Mouse (Mus musculus): Measurements from ENCODE around the gene Stat6. TPM values are rescaled to one million over a fixed set of nuclear protein-coding genes. Genes with fewer than 3 reads are reported as not detected.
A peak's percentile ranks its signal among the peaks of the same experiment; 100 is the strongest.

Stat6 gene
- 10.4 and 11.5 TPM in 2 replicates for polyA plus RNA-seq (2016; fragmentation: Nextera tagmentation; extraction: Ambion mirVana)

GRCm38 (mm10) chr10:127642772-127643552 is at the start of gene Stat6:
Gene Stat6 (plus strand): TSS chr10:127642986.
- peaks cover 33% of the 10 kb centered on the region for H3K27me3 ChIP-seq (replicated peaks; ENCODE audit: low read depth, poor library complexity, severe bottlenecking)
- no peaks in the 10 kb centered on the region for H3K9me3 ChIP-seq
- H3K4me1 ChIP-seq, result peaks cover 29% of the 10 kb centered on the region
- DNase-seq (ENCODE audit: low spot score), result peak; percentile 69
- H3K36me3 ChIP-seq (replicated peaks), result no peaks in the 10 kb centered on the region
- H3K27ac ChIP-seq (replicated peaks), result peak within 1 kb of the TSS; percentile 86
- 3% methylated on average over 37 of the region's 37 CpGs for WGBS
- peak within 1 kb of the TSS; percentile 56 for H3K4me3 ChIP-seq

DNA sequence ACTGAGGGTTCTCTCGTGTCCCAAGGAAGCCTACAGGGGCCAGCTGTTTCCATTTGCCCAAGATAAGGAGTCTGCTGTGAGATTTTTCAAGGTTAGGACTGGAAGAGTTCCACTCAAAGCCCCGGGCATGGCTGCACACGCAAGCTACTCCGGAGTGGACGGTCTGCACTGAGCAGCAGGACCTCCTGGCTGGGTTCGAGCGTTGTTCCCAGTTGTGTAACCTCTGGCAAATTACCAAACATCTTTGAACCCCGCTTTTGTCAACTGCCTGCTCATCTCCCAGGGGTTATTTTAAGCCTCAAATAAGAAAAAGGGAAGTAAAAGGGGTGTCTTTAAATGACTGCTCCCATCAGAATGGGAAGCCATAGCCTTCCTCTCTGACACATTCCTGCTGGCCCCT is 48.4 kb upstream of the Stat6 start:
- Histone ChIP-seq H3K36me3 (replicated peaks) (peaks cover 94% of the 10 kb centered on the region), H3K4me1 (peaks cover 47% of the 10 kb centered on the region), H3K27ac (replicated peaks) (no peak overlapping the region), H3K4me3 (no peak overlapping the region), H3K27me3 (replicated peaks; ENCODE audit: low read depth, poor library complexity, severe bottlenecking) (no peaks in the 10 kb centered on the region), H3K9me3 (no peaks in the 10 kb centered on the region)
- DNase-seq (ENCODE audit: low spot score), result no peak
- WGBS, result 93% methylated on average over 8 of the region's 8 CpGs

DNA sequence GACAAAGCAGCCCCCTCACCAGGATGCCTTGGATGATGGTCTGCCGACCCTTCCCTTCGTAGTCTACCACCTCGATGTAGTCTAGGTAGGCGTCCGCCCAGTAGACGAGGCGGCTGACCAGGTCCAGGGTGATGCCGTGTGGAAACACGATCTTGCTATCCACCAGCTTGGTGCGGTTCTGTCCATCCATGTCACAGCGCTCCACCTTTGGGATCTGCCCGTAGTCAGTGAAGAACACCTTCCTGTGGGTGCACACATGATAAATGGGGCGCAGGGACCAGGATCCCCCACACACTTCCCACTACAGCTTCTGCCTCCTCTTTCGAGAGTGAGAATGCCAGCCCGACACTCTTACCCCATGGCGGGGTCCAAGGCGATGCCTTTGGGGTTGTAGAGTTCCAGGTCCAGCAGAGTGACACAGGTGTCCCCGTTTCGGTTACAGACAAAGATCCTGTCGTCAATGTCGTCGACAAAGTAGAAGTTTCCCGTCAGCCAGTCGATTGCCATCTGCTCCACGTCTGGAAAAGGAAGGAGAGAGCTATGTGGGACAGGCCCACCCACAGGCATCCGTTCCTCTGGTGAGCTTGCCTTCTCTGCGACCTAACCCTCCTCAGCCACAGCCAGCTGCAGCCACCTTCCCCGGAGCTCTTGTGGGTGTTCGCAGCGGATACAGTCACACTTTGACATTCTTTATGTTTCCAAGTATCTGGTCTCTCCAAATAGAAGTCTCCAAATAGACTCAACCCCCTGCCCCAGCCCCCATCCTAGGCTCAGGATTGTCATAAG is 47.7 kb upstream of the Stat6 start:
- 91% methylated on average over 30 of the region's 30 CpGs for WGBS
- H3K27ac ChIP-seq (replicated peaks), result no peak overlapping the region
- no peak for DNase-seq (ENCODE audit: low spot score)
- H3K36me3 ChIP-seq (replicated peaks), result peaks cover 94% of the 10 kb centered on the region
- no peaks in the 10 kb centered on the region for H3K27me3 ChIP-seq (replicated peaks; ENCODE audit: low read depth, poor library complexity, severe bottlenecking)
- no peak overlapping the region for H3K4me3 ChIP-seq
- H3K4me1 ChIP-seq, result peaks cover 54% of the 10 kb centered on the region
- no peaks in the 10 kb centered on the region for H3K9me3 ChIP-seq

- H3K4me3 ChIP-seq, result no peak overlapping the region
- peaks cover 62% of the 10 kb centered on the region for H3K4me1 ChIP-seq
- H3K9me3 ChIP-seq, result no peaks in the 10 kb centered on the region
- 75% methylated on average over 7 of the region's 7 CpGs for WGBS
- no peaks in the 10 kb centered on the region for H3K27me3 ChIP-seq (replicated peaks; ENCODE audit: low read depth, poor library complexity, severe bottlenecking)
- H3K27ac ChIP-seq (replicated peaks), result 0 out of 2 replicates have a peak overlapping the region, but pooled peaks have one; percentile 26
- no peak for DNase-seq (ENCODE audit: low spot score)
- H3K36me3 ChIP-seq (replicated peaks), result peaks cover 94% of the 10 kb centered on the region
Observed at GRCm38 (mm10) chr10:127596321-127596941, 46.4 kb upstream of the Stat6 start.

GRCm38 (mm10) chr10:127597311-127597901 is 45.4 kb upstream of the Stat6 start:
- Histone ChIP-seq H3K36me3 (replicated peaks) (peaks cover 94% of the 10 kb centered on the region), H3K27ac (replicated peaks) (peak overlapping the region; percentile 72)
- DNase-seq (ENCODE audit: low spot score), result peak; percentile 46

DNA sequence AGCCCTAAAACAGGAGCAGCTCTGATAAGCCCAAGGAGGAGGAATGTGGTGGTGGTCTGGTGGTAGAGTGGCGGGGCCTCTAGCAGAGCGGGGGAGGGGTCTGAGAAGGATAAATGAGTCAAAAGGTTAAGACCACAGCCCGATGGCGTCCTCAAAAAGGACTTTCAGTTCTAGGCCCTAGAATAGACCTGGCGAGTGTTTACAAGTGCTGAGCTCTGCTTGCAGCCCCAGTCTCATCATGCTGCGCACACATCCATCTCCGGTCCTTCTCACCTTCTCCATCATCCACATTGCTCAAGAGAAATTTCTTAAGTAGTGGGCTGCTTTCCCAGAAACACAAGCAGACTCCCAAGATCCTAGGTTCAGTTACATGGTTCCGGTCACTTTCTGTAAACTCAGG is 44.2 kb upstream of the Stat6 start:
- DNase-seq (ENCODE audit: low spot score), result peak; percentile 31
- Histone ChIP-seq H3K4me1 (peaks cover 61% of the 10 kb centered on the region), H3K9me3 (no peaks in the 10 kb centered on the region), H3K4me3 (no peak overlapping the region), H3K27ac (replicated peaks) (peak overlapping the region; percentile 72), H3K27me3 (replicated peaks; ENCODE audit: low read depth, poor library complexity, severe bottlenecking) (no peaks in the 10 kb centered on the region), H3K36me3 (replicated peaks) (peaks cover 94% of the 10 kb centered on the region)
- WGBS, result 50% methylated on average over 8 of the region's 8 CpGs

More at GRCm38 (mm10) chr10:127597311-127597901, 45.4 kb upstream of the Stat6 start:
- no peaks in the 10 kb centered on the region for H3K9me3 ChIP-seq
- 69% methylated on average over 5 of the region's 5 CpGs for WGBS
- no peak overlapping the region for H3K4me3 ChIP-seq
- no peaks in the 10 kb centered on the region for H3K27me3 ChIP-seq (replicated peaks; ENCODE audit: low read depth, poor library complexity, severe bottlenecking)
- H3K4me1 ChIP-seq, result peaks cover 52% of the 10 kb centered on the region

DNA sequence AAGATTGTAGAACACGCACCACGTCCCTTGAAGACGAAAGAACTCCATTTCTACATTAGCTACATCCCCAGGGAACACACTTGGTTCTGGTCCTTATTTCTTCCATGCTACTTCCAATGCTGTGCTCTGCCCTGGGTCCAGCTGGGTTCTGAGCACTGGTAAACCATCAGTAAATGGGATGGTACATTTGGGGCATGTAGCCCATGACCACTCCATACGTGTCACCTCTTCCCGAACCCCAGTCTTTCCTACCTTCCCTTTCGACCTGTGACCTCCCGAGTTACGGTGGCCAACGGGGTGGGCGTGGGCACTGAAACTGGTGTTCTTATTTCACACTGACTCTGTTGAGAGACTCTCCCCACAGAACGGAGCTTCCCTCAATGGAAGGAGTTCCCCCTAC is 43.5 kb upstream of the Stat6 start:
- peaks cover 68% of the 10 kb centered on the region for H3K4me1 ChIP-seq
- no peaks in the 10 kb centered on the region for H3K9me3 ChIP-seq
- WGBS, result 72% methylated on average over 11 of the region's 11 CpGs
- peak overlapping the region; percentile 70 for H3K27ac ChIP-seq (replicated peaks)
- peak overlapping the region; percentile 6; the same call in 1 of the 2 replicates for H3K4me3 ChIP-seq
- peaks cover 94% of the 10 kb centered on the region for H3K36me3 ChIP-seq (replicated peaks)
- H3K27me3 ChIP-seq (replicated peaks; ENCODE audit: low read depth, poor library complexity, severe bottlenecking), result no peaks in the 10 kb centered on the region
- no peak for DNase-seq (ENCODE audit: low spot score)

DNA sequence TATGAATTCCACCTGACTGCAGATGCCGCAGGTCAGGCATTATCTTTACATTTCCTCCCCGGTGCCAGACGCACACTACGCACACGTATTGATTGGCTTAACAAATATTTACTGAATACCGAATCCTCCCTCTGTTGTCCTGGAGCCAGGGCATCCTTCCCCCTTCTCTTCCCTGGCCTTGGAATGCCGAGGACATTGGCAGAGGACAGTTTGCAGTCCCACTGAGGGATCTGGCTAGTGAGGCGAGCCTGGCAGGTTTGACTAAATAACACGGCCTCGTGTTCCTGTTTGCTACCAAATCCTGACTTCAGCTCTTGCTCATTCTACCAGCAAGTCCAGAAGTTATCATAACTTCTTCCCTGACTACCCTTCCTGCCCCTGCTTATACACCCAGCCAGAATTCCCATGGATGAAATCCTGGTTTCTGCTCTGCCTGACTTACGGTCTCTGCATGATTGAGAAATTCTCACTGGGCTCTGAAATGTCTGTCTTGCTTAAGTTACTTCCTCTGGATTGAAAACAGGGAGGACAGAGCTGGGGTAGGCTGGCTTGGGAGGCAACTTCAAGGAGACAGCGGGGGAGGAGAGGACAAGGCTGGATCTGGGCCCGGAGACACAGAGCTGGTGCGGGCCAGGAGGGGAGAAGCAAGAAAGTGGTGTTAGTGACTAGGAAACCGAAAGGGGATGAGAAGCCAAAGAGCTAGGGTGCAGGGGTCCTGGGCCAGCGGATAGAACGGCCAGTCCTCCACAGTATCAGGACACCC is 42.8 kb upstream of the Stat6 start:
- H3K4me3 ChIP-seq, result no peak overlapping the region
- H3K27ac ChIP-seq (replicated peaks), result peak overlapping the region; percentile 70
- no peaks in the 10 kb centered on the region for H3K27me3 ChIP-seq (replicated peaks; ENCODE audit: low read depth, poor library complexity, severe bottlenecking)
- no peaks in the 10 kb centered on the region for H3K9me3 ChIP-seq
- peak; percentile 34 for DNase-seq (ENCODE audit: low spot score)
- peaks cover 94% of the 10 kb centered on the region for H3K36me3 ChIP-seq (replicated peaks)
- WGBS, result 54% methylated on average over 17 of the region's 17 CpGs
- peaks cover 75% of the 10 kb centered on the region for H3K4me1 ChIP-seq

DNA sequence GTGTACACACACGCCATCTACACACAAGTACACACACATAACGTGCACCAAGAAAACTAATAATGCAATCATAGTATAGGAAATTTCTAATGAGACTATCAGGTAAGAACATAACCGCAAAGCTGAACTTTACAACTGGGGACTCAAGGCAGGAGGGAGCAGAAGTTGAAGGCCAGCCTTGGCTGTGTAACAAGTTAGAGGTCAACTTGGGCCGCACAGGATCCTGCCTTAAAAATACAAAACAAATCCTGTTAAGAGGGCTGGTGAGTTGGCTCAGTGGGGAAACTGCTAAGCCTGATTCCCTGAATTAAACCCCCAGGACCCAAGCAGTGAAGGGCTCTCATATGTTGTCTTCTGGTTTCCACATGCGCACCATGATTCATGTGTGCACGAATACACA is 40.6 kb upstream of the Stat6 start:
- no peak for DNase-seq (ENCODE audit: low spot score)
- peaks cover 96% of the 10 kb centered on the region for H3K36me3 ChIP-seq (replicated peaks)
- 93% methylated on average over 6 of the region's 6 CpGs for WGBS
- H3K9me3 ChIP-seq, result no peaks in the 10 kb centered on the region
- H3K4me1 ChIP-seq, result peaks cover 70% of the 10 kb centered on the region
- no peak overlapping the region for H3K27ac ChIP-seq (replicated peaks)
- no peak overlapping the region for H3K4me3 ChIP-seq
- H3K27me3 ChIP-seq (replicated peaks; ENCODE audit: low read depth, poor library complexity, severe bottlenecking), result no peaks in the 10 kb centered on the region

DNA sequence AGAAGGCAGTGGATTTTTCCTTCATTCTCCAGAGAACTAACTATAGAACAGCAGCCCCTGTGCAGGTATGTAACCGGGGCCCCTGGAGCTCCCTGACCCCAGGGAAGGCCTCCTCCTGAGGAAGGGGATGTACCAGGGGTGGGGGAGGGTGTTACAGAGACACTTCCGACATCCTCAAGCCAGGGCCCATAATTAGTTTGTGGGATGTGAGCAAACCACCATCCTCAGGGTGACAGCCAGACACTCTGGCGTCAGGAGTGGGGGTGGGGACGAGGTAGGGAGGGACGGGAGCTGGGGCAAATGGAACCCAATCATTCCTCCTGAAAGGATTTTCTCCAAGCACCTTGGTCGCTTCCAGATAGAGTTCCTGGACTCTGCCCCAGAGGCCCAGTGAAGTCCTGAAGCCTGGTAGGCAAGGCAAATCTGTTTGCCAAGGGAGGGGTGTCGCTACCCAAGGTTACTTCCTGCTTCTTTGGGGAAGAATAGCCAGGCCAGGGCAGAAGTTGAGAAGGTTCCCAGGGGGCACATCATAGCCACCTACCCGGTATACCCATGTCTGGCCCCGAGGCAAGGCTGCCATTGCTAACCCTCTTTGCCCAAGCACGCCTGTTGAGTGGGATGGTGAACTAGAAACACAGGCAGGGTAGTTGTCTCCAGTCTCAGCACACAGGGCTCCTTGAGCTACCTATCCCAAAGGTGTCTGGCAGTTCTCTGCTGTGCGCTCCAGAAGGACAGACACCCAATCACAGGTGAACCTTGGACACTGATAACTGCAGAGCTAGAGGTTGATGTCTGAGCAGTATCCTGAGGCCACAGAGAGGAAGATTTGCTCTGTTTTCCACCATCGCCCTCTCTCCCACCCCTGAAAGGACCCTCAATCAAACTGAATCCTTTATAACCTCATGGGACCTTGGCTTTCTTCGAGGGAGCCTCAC is 39.1 kb upstream of the Stat6 start:
- Histone ChIP-seq H3K27ac (replicated peaks) (peak overlapping the region; percentile 54; the same call in 1 of the 2 replicates), H3K27me3 (replicated peaks; ENCODE audit: low read depth, poor library complexity, severe bottlenecking) (no peaks in the 10 kb centered on the region), H3K4me3 (no peak overlapping the region), H3K9me3 (no peaks in the 10 kb centered on the region), H3K36me3 (replicated peaks) (peaks cover 97% of the 10 kb centered on the region), H3K4me1 (peaks cover 59% of the 10 kb centered on the region)
- 68% methylated on average over 13 of the region's 13 CpGs for WGBS
- no peak for DNase-seq (ENCODE audit: low spot score)

All from embryonic facial prominence, embryonic 10.5 days (tissue).